Mouse (Mus musculus): Measurements from ENCODE around the gene Bdh2. TPM values are rescaled to one million over a fixed set of nuclear protein-coding genes. Genes with fewer than 3 reads are reported as not detected.

The Bdh2 gene
- not detected for total RNA-seq (2023)

GRCm38 (mm10) chr3:135280669-135281415 is at the start of gene Bdh2:
Bdh2 (plus strand) TSS chr3:135281221.

GRCm38 (mm10) chr3:135307411-135308259 is 26.6 kb downstream of the Bdh2 start, which contains the start of gene Slc9b2:
Slc9b2 (plus strand) TSS chr3:135307700.

GRCm38 (mm10) chr3:135347739-135348264 is 66.8 kb downstream of the Bdh2 start, which contains the start of gene Slc9b1:
Slc9b1 (plus strand) TSS chr3:135348029.

Other genes starting within 250 kb of the Bdh2 start
- 1 to 10 TPM in 1 of 2 experiments, under 1 TPM in 1; 0.63 to 1.3 TPM for gene Cenpe, start 68.7 kb upstream of the Bdh2 start, total RNA-seq (2023)
- gene Slc9b2, start 26.5 kb downstream of the Bdh2 start, total RNA-seq (2023) = not detected
- gene Slc9b1, start 66.8 kb downstream of the Bdh2 start, total RNA-seq (2023) = not detected
- 10 to 100 TPM; 38.7 to 40.5 TPM for gene Cisd2, start 142.7 kb downstream of the Bdh2 start, total RNA-seq (2023)
- 100 to 1,000 TPM; 479 to 488 TPM for gene Ube2d3, start 156.9 kb downstream of the Bdh2 start, total RNA-seq (2023)
- 10 to 100 TPM; 35.8 to 38.9 TPM for gene Manba, start 204.4 kb downstream of the Bdh2 start, total RNA-seq (2023)